Mouse (Mus musculus): Measurements from ENCODE around the gene 4930513O06Rik. TPM values are rescaled to one million over a fixed set of nuclear protein-coding genes. Genes with fewer than 3 reads are reported as not detected.

4930513O06Rik gene
- not detected in 2 replicates for polyA plus RNA-seq (2014; fragmentation: Nextera tagmentation; extraction: Ambion mirVana)

GRCm38 (mm10) chrX:139085943-139086342 lies at the start of gene 4930513O06Rik:
4930513O06Rik (plus strand) TSS chrX:139086243.
- H3K9me3 ChIP-seq (ENCODE audit: control insufficient read depth, low read length): no peaks in the 10 kb centered on the region
- H3K4me2 ChIP-seq (ENCODE audit: low read length): no peak within 1 kb of the TSS
- H3K4me3 ChIP-seq (ENCODE audit: control insufficient read depth in 1 of 2, insufficient read depth in 1 of 2, low read depth in 1 of 2, low read length in 2 of 2): no peak within 1 kb of the TSS
- 96% methylated on average over 1 of the region's 1 CpGs for WGBS
- H3K36me3 ChIP-seq (ENCODE audit: control insufficient read depth, insufficient read depth, low read length): no peaks in the 10 kb centered on the region
- ATAC-seq (ENCODE audit: insufficient number of reproducible peaks, insufficient read depth, low FRiP score, low read depth): no peak
- no peaks in the 10 kb centered on the region for H3K27me3 ChIP-seq (ENCODE audit: control insufficient read depth, insufficient read depth, low read length)
- no peak within 1 kb of the TSS for H3K9ac ChIP-seq (ENCODE audit: low read length)
- H3K4me1 ChIP-seq (ENCODE audit: control insufficient read depth in 2 of 2, insufficient read depth in 2 of 2, low read length in 2 of 2): no peaks in the 10 kb centered on the region
- no peak within 1 kb of the TSS for H3K27ac ChIP-seq (replicated peaks in 1 of 2; ENCODE audit: control insufficient read depth in 1 of 2, insufficient read depth in 1 of 2, low read depth in 2 of 2, low read length in 2 of 2)

- Histone ChIP-seq H3K9ac (ENCODE audit: low read length) (no peak overlapping the region), H3K27ac (replicated peaks in 1 of 2; ENCODE audit: control insufficient read depth in 1 of 2, insufficient read depth in 1 of 2, low read depth in 2 of 2, low read length in 2 of 2) (no peak overlapping the region), H3K4me1 (ENCODE audit: control insufficient read depth in 2 of 2, insufficient read depth in 2 of 2, low read length in 2 of 2) (no peaks in the 10 kb centered on the region), H3K4me3 (ENCODE audit: control insufficient read depth in 1 of 2, insufficient read depth in 1 of 2, low read depth in 1 of 2, low read length in 2 of 2) (no peak overlapping the region), H3K36me3 (ENCODE audit: control insufficient read depth, insufficient read depth, low read length) (no peaks in the 10 kb centered on the region), H3K4me2 (ENCODE audit: low read length) (no peak overlapping the region), H3K9me3 (ENCODE audit: control insufficient read depth, low read length) (no peaks in the 10 kb centered on the region), H3K27me3 (ENCODE audit: control insufficient read depth, insufficient read depth, low read length) (no peaks in the 10 kb centered on the region)
- no peak for ATAC-seq (ENCODE audit: insufficient number of reproducible peaks, insufficient read depth, low FRiP score, low read depth)
- WGBS: 79% methylated on average over 1 of the region's 1 CpGs
Observed at GRCm38 (mm10) chrX:139037666-139038065, 48.4 kb upstream of the 4930513O06Rik start.

- Histone ChIP-seq H3K4me1 (ENCODE audit: control insufficient read depth in 2 of 2, insufficient read depth in 2 of 2, low read length in 2 of 2) (no peaks in the 10 kb centered on the region), H3K27me3 (ENCODE audit: control insufficient read depth, insufficient read depth, low read length) (no peaks in the 10 kb centered on the region), H3K4me2 (ENCODE audit: low read length) (no peak overlapping the region), H3K9ac (ENCODE audit: low read length) (no peak overlapping the region), H3K27ac (replicated peaks in 1 of 2; ENCODE audit: control insufficient read depth in 1 of 2, insufficient read depth in 1 of 2, low read depth in 2 of 2, low read length in 2 of 2) (no peak overlapping the region), H3K36me3 (ENCODE audit: control insufficient read depth, insufficient read depth, low read length) (no peaks in the 10 kb centered on the region), H3K4me3 (ENCODE audit: control insufficient read depth in 1 of 2, insufficient read depth in 1 of 2, low read depth in 1 of 2, low read length in 2 of 2) (no peak overlapping the region), H3K9me3 (ENCODE audit: control insufficient read depth, low read length) (no peaks in the 10 kb centered on the region)
- 51% methylated on average over 2 of the region's 2 CpGs for WGBS
- no peak for ATAC-seq (ENCODE audit: insufficient number of reproducible peaks, insufficient read depth, low FRiP score, low read depth)
Observed at GRCm38 (mm10) chrX:139039314-139039713, 46.7 kb upstream of the 4930513O06Rik start.

GRCm38 (mm10) chrX:139041148-139041547 lies 44.9 kb upstream of the 4930513O06Rik start:
- Histone ChIP-seq H3K4me3 (ENCODE audit: control insufficient read depth in 1 of 2, insufficient read depth in 1 of 2, low read depth in 1 of 2, low read length in 2 of 2) (no peak overlapping the region), H3K27ac (replicated peaks in 1 of 2; ENCODE audit: control insufficient read depth in 1 of 2, insufficient read depth in 1 of 2, low read depth in 2 of 2, low read length in 2 of 2) (no peak overlapping the region), H3K4me1 (ENCODE audit: control insufficient read depth in 2 of 2, insufficient read depth in 2 of 2, low read length in 2 of 2) (no peaks in the 10 kb centered on the region), H3K9ac (ENCODE audit: low read length) (no peak overlapping the region), H3K27me3 (ENCODE audit: control insufficient read depth, insufficient read depth, low read length) (no peaks in the 10 kb centered on the region), H3K36me3 (ENCODE audit: control insufficient read depth, insufficient read depth, low read length) (no peaks in the 10 kb centered on the region), H3K4me2 (ENCODE audit: low read length) (no peak overlapping the region), H3K9me3 (ENCODE audit: control insufficient read depth, low read length) (no peaks in the 10 kb centered on the region)
- 74% methylated on average over 1 of the region's 1 CpGs for WGBS
- ATAC-seq (ENCODE audit: insufficient number of reproducible peaks, insufficient read depth, low FRiP score, low read depth): no peak

GRCm38 (mm10) chrX:139051976-139052375 lies 34.1 kb upstream of the 4930513O06Rik start:
- no peak overlapping the region for H3K4me2 ChIP-seq (ENCODE audit: low read length)
- H3K27me3 ChIP-seq (ENCODE audit: control insufficient read depth, insufficient read depth, low read length): no peaks in the 10 kb centered on the region
- no peaks in the 10 kb centered on the region for H3K4me1 ChIP-seq (ENCODE audit: control insufficient read depth in 2 of 2, insufficient read depth in 2 of 2, low read length in 2 of 2)
- ATAC-seq (ENCODE audit: insufficient number of reproducible peaks, insufficient read depth, low FRiP score, low read depth): no peak
- no peak overlapping the region for H3K9ac ChIP-seq (ENCODE audit: low read length)
- no peak overlapping the region for H3K4me3 ChIP-seq (ENCODE audit: control insufficient read depth in 1 of 2, insufficient read depth in 1 of 2, low read depth in 1 of 2, low read length in 2 of 2)
- no peaks in the 10 kb centered on the region for H3K9me3 ChIP-seq (ENCODE audit: control insufficient read depth, low read length)
- WGBS: 63% methylated on average over 1 of the region's 1 CpGs
- H3K36me3 ChIP-seq (ENCODE audit: control insufficient read depth, insufficient read depth, low read length): no peaks in the 10 kb centered on the region
- no peak overlapping the region for H3K27ac ChIP-seq (replicated peaks in 1 of 2; ENCODE audit: control insufficient read depth in 1 of 2, insufficient read depth in 1 of 2, low read depth in 2 of 2, low read length in 2 of 2)

GRCm38 (mm10) chrX:139053149-139053548 lies 32.9 kb upstream of the 4930513O06Rik start:
- Histone ChIP-seq H3K9ac (ENCODE audit: low read length) (no peak overlapping the region), H3K4me2 (ENCODE audit: low read length) (no peak overlapping the region), H3K27ac (replicated peaks in 1 of 2; ENCODE audit: control insufficient read depth in 1 of 2, insufficient read depth in 1 of 2, low read depth in 2 of 2, low read length in 2 of 2) (no peak overlapping the region), H3K27me3 (ENCODE audit: control insufficient read depth, insufficient read depth, low read length) (no peaks in the 10 kb centered on the region), H3K36me3 (ENCODE audit: control insufficient read depth, insufficient read depth, low read length) (no peaks in the 10 kb centered on the region), H3K4me1 (ENCODE audit: control insufficient read depth in 2 of 2, insufficient read depth in 2 of 2, low read length in 2 of 2) (no peaks in the 10 kb centered on the region), H3K4me3 (ENCODE audit: control insufficient read depth in 1 of 2, insufficient read depth in 1 of 2, low read depth in 1 of 2, low read length in 2 of 2) (no peak overlapping the region), H3K9me3 (ENCODE audit: control insufficient read depth, low read length) (no peaks in the 10 kb centered on the region)
- WGBS: 80% methylated on average over 1 of the region's 1 CpGs
- ATAC-seq (ENCODE audit: insufficient number of reproducible peaks, insufficient read depth, low FRiP score, low read depth): no peak

- no peaks in the 10 kb centered on the region for H3K9me3 ChIP-seq (ENCODE audit: control insufficient read depth, low read length)
- WGBS: 74% methylated on average over 5 of the region's 5 CpGs
- ATAC-seq (ENCODE audit: insufficient number of reproducible peaks, insufficient read depth, low FRiP score, low read depth): no peak
Observed at GRCm38 (mm10) chrX:139064078-139064477, 22.0 kb upstream of the 4930513O06Rik start.

GRCm38 (mm10) chrX:139078493-139078892 lies 7.5 kb upstream of the 4930513O06Rik start:
- no peak for ATAC-seq (ENCODE audit: insufficient number of reproducible peaks, insufficient read depth, low FRiP score, low read depth)
- 81% methylated on average over 2 of the region's 2 CpGs for whole genome bisulfite sequencing
- Histone ChIP-seq H3K4me2 (ENCODE audit: low read length) (no peak overlapping the region), H3K27me3 (ENCODE audit: control insufficient read depth, insufficient read depth, low read length) (no peaks in the 10 kb centered on the region), H3K9me3 (ENCODE audit: control insufficient read depth, low read length) (no peaks in the 10 kb centered on the region), H3K36me3 (ENCODE audit: control insufficient read depth, insufficient read depth, low read length) (no peaks in the 10 kb centered on the region), H3K9ac (ENCODE audit: low read length) (no peak overlapping the region), H3K27ac (replicated peaks in 1 of 2; ENCODE audit: control insufficient read depth in 1 of 2, insufficient read depth in 1 of 2, low read depth in 2 of 2, low read length in 2 of 2) (no peak overlapping the region), H3K4me1 (ENCODE audit: control insufficient read depth in 2 of 2, insufficient read depth in 2 of 2, low read length in 2 of 2) (no peaks in the 10 kb centered on the region), H3K4me3 (ENCODE audit: control insufficient read depth in 1 of 2, insufficient read depth in 1 of 2, low read depth in 1 of 2, low read length in 2 of 2) (no peak overlapping the region)

More at GRCm38 (mm10) chrX:139064078-139064477, 22.0 kb upstream of the 4930513O06Rik start:
- no peak overlapping the region for H3K4me3 ChIP-seq (ENCODE audit: control insufficient read depth in 1 of 2, insufficient read depth in 1 of 2, low read depth in 1 of 2, low read length in 2 of 2)
- no peak overlapping the region for H3K27ac ChIP-seq (replicated peaks in 1 of 2; ENCODE audit: control insufficient read depth in 1 of 2, insufficient read depth in 1 of 2, low read depth in 2 of 2, low read length in 2 of 2)
- H3K36me3 ChIP-seq (ENCODE audit: control insufficient read depth, insufficient read depth, low read length): no peaks in the 10 kb centered on the region
- no peaks in the 10 kb centered on the region for H3K27me3 ChIP-seq (ENCODE audit: control insufficient read depth, insufficient read depth, low read length)
- H3K9ac ChIP-seq (ENCODE audit: low read length): no peak overlapping the region
- H3K4me1 ChIP-seq (ENCODE audit: control insufficient read depth in 2 of 2, insufficient read depth in 2 of 2, low read length in 2 of 2): no peaks in the 10 kb centered on the region
- H3K4me2 ChIP-seq (ENCODE audit: low read length): no peak overlapping the region

All from heart, embryonic 14.5 days (tissue).